Mouse (Mus musculus) urinary bladder, postnatal 25 days (tissue): ENCODE measurements around the gene Josd1.

ENCODE experiments used
- DNase-seq: peaks from one replicate; pipeline ENCODE4 v3.0.0; 2022; ENCODE audit warnings: low spot score

Josd1 gene

DNA sequence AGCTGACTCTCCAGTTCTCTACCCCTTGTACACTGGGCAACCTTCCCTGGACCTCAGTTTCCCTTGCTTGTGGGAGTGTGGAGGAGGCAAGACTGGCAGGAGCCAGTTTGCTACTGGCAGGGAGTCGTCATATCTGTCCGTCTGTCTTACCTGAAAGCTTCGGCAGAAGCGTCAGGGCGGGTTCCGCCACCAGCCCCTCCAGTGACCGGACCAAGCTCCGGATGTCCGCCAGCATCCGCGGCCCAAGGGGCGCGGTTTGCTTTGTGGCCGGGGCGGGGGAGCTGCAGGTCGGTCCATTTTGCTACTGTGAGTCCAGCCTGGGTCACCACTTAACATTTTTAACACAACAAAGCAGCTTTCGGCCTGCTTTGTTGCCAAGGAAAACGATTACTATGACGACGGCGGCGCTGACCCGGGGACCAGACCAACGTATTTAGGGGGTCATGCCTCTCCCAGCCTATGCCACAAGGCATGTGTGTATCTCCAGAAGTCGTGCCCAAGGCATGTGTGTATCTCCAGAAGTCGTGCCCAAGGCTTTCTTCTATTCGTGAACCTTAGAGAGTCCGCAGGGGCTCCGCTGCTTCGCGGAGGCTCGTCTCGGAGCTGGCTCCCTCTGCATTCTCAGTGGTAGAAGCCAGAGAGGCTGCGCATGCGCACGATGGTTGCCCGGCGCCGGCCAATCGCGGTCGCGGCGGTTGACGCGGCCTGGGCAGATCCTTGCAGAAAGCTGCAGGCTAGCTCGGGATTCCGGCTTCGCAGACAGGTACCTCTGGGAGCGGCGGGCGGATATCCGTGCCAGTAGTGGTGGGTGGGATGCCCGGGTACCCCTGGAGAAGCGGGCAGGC is 29.0 kb downstream of the Josd1 start, which contains the start of the genes Fam227a and Cby1:
TSS of gene Fam227a (minus strand) at position 426 of the 845 bp plus-strand sequence.
TSS of gene Cby1 (plus strand) at position 669 of the 845 bp plus-strand sequence.
- DNase-seq: peak; percentile 95

DNA sequence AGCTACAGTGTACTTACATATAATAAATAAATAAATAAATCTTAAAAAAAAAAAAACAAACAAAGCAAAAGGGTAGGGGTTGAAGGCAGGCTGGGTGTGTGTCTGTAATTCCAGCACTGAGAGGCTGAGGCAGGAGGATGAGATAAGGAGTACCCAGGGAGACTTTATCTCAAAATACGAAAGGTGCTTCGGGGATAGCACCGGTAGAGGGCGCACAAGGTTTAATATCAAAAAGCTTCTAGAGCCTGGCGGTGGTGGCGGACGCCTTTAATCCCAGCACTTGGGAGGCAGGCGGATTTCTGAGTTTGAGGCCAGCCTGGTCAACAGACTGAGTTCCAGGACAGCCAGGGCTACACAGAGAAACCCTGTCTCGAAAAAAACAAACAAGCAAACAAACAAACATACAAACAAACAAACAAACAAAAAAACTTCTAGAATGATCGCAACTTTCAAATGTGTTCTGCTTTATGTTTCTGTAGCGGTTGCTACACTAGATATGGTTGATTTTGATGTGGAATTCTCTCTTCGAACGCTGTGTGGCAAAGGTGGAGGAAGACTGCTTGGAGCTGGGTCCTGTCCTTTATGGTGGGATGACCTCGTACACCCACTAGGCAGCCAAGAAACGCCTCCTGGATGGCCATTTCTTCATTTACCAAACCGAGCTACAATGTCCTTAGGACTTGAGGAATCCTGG is 29.7 kb downstream of the Josd1 start:
- DNase-seq: peak; percentile 80

DNA sequence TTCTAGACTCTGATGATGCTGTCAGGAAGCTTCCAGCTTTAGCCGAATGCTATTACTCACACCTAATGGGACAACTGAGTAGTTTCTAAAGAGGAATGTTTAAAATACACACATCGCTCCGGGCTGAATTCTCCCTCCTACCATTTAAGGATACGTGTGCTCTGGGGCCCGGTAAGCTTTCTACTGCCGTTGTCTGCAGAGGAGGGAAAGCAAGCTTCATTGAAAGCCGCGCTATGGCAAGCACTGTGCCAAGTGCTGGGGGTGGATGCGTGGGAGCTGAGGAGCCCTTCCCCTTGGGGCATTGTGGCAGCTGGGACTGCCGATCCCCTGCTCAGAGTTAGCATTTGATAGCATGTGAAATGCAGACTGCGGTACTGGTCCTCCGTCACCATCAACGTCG is 31.3 kb downstream of the Josd1 start:
- DNase-seq: no peak

DNA sequence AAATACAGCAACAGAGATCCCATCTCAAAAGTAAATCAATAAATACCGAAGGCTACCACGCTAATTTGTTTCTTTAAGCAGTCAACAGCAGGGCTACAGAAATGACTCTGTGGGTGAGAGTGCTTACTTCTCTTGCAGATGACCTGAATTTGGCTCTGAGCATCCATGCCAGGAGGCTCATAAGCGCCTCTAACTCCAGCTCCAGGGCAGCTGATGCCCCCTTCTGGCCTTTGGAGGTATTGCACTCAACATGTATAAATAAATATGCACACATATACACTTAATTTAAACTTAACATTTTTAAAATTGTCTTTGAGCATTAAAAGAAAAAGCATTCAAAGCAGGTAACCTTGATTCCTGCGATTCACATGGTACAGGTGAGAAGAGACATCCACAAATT is 36.2 kb downstream of the Josd1 start:
- no peak for DNase-seq

DNA sequence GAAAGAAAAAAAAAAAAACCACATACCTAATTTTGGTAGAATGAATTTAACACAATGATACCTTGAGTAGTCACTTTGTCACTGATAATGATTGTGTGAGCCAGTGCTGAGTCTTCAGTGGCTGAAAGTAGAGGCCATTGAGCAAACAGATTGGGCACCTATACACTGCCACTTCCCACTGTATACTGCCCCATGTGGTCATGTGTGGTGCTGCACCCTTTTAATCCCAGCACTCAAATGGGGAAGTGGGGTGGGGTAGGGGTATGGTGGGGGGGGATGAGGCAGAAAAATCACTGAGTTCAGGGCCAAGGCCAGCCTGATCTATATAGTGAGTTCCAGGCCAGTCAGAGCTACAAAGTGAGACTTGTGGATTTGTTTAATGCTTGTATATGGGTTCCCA is 37.1 kb downstream of the Josd1 start:
- no peak for DNase-seq

DNA sequence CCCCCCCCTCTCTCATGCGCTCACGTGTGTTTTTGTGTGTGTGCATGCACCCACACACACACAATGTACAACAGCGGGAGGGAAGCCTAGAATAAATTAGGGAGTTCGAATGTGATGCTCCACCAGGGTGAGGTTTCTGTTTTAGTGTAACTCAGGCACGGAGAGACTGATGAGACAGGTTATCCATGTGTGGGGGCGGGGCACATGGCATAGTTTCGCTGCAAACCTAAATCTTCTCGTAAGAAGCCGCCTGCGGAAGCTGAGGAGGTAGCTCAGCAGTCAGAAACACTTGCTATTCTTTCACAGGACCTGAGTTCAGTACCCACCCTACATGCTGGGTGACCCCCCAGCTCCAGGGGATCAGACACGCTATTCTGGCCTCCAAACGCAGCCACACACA is 39.6 kb downstream of the Josd1 start:
- DNase-seq: no peak

DNA sequence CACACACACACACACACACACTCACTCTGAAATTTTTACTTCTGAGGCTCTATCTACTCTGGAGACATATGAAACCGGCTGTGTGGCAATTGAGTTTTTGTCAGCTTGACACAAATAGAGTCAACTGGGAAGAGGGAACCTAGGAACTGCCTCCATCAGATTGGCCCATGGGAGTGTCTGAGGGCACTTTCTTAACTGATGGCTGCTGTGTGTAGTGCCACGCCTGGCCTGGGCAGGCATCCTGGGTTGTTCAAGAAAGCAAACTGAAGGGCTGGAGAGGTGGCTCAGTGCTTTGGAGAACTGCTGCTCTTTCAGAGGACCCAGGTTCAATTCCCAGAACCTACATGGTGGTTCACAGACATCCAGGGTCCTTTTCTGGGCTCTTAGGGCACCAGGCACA is 42.2 kb downstream of the Josd1 start:
- DNase-seq: no peak

DNA sequence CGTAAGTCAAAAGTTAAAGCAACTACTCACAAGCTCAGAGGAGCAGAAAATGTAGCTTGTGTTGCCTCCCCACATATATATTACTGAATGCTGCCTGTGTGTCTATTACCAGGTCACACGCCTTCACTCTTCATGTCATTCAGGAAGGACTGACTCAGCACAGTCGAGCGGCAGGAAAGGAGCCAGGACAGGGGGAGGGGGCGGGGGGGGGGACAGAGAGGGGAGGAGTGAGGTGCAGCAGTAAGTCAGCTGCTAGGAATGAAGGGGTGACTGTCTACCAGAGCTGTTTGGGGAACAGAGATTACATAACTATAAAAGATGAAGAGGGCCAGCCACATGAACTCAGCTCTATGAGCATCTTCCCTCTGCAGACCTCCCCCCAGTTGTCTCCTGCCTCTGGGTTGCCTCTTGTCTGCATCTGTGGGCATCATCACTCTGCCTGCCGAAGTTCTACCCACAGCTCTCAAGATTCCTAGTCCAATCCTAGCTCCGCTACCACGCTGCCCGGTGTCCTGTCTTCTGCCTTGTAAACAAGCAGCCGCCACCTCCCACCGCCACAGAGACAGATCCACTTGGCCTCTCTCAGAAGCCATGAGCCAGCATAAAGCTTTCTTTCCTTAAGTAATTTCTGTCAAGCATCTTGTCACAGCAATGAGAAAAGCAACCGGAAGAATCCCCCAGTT is 46.4 kb downstream of the Josd1 start:
- no peak for DNase-seq

DNA sequence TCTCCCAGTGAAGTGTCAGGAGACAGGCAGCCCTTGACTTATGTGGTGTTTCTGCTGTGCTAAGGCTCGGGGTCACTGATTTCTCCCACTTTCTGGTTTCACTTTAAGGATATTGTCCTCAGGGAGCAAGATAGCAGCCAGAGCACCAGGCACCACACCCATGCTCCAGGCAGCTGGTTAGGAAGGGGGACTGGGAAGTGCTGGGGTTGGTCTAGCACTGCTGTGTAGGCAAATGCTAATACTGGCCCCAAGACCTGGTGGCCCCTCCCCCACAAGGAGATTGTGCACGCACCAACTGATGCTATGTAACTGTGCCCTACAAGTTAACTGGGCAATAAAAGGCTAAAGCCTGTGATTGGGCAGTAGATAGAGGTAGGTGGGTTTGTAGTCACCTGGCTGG is 57.2 kb downstream of the Josd1 start:
- DNase-seq: no peak
